Mouse (Mus musculus) midbrain, embryonic 11.5 days (tissue): ENCODE measurements around the gene Pou2f2. TPM values are rescaled to one million over a fixed set of nuclear protein-coding genes. Genes with fewer than 3 reads are reported as not detected.

Experiments used
- ATAC-seq: fragments of 200-750 bp; cut with Nextera tagmentation; 2 replicates; pipeline ENCODE4 v1.8.0; 2017; ENCODE audit warnings: moderate TSS enrichment, moderate library complexity; ENCODE audit not compliant: low FRiP score
- DNase-seq: peaks from one replicate; pipeline ENCODE4 v3.0.0; 2015; ENCODE audit warnings: low spot score; ENCODE audit errors: missing footprints
- H3K27ac ChIP-seq: fragments of 300-500 bp; sonication (generic); 2 replicates; pipeline ENCODE4 v1.5.1; 2014; ENCODE audit warnings: low read depth, low read length
- H3K27me3 ChIP-seq: fragments of 300-500 bp; sonication (generic); 2 replicates; pipeline ENCODE4 v1.6.1; 2014; ENCODE audit warnings: mild to moderate bottlenecking, low read length, moderate library complexity, mixed read lengths; ENCODE audit not compliant: control insufficient read depth, insufficient read depth
- H3K36me3 ChIP-seq: fragments of 300-500 bp; sonication (generic); 2 replicates; pipeline ENCODE4 v1.6.1; 2014; ENCODE audit warnings: mild to moderate bottlenecking, low read length, moderate library complexity, mixed read lengths; ENCODE audit not compliant: control insufficient read depth, insufficient read depth
- H3K4me1 ChIP-seq: fragments of 300-500 bp; sonication (generic); 2 replicates; pipeline ENCODE4 v1.6.1; 2014; ENCODE audit warnings: low read length; ENCODE audit not compliant: control insufficient read depth, insufficient read depth
- H3K4me2 ChIP-seq: fragments of 300-500 bp; sonication (generic); 2 replicates; pipeline ENCODE4 v1.6.1; 2014; ENCODE audit warnings: mild to moderate bottlenecking, moderate library complexity
- H3K4me3 ChIP-seq: fragments of 300-500 bp; sonication (generic); 2 replicates; pipeline ENCODE4 v1.5.1; 2014; ENCODE audit warnings: low read depth, low read length
- H3K9ac ChIP-seq: fragments of 300-500 bp; sonication (generic); 2 replicates; pipeline ENCODE4 v1.6.1; 2014; ENCODE audit warnings: low read length
- H3K9me3 ChIP-seq: fragments of 300-500 bp; sonication (generic); 2 replicates; pipeline ENCODE4 v1.6.1; 2016; ENCODE audit warnings: low read length; ENCODE audit not compliant: control insufficient read depth
- WGBS: fragments of 180-500 bp; shearing (Covaris S2); extraction: QIAGEN DNeasy Blood & Tissue Kit; methylation state at CpG from one replicate; pipeline ENCODE4 v1.1.7; 2014; 5-methylcytosine and 5-hydroxymethylcytosine counted together
- polyA plus RNA-seq: library from polyadenylated mRNA; unstranded; fragments of >200 nt; fragmentation: Nextera tagmentation; extraction: Ambion mirVana; gene quantifications from 2 replicates; pipeline ENCODE4 v1.2.1, GENCODE M21; 2014

The Pou2f2 gene
- polyA plus RNA-seq, 1 experiment from 2014 or later, result 26.6 TPM

GRCm38 (mm10) chr7:25133092-25134049 is 46.2 kb downstream of the Pou2f2 start:
- peak overlapping the region; percentile 57 for H3K9ac ChIP-seq
- no peaks in the 10 kb centered on the region; the same call in 1 of the 2 replicates for H3K9me3 ChIP-seq
- no peak overlapping the region; the same call in 1 of the 2 replicates for H3K27ac ChIP-seq
- H3K27me3 ChIP-seq, result peaks cover 30% of the 10 kb centered on the region
- peaks cover 11% of the 10 kb centered on the region for H3K4me1 ChIP-seq
- WGBS, result 8% methylated on average over 37 of the region's 38 CpGs
- no peaks in the 10 kb centered on the region for H3K36me3 ChIP-seq
- ATAC-seq (peak; percentile 81), DNase-seq (peak; percentile 99)
- H3K4me3 ChIP-seq, result peak overlapping the region; percentile 18; the same call in 1 of the 2 replicates
- H3K4me2 ChIP-seq, result peak overlapping the region; percentile 47

DNA sequence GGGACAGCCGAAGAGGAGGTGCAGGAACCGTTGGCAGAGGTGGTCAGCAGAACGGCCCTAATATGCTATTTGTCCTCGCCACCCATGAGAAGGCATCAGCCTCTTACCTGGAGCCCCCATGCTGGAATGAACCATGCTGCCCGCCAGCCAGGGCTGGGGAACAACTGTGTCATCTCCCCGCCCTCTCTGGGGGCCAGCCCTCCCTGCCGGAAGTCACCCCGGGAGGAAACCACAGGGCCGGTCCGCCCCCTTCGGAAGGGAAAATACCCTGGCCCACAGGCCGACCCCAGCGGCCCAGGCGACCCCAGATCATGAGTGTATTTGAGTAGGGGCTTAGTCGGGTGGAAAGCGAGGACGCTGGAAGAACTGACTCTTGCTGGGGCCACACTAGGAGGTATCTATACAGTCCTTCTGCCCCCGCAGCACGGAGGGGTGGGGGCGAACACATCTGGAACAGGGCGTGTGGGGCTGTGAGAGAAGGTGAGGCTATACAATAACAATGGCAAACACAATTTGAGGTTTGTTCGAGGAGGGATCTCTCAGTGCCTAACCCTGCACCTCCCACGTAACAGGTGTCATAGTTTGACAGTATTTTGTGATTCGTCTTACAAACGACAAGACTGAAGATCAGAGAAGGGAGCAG is 47.1 kb downstream of the Pou2f2 start:
- peaks cover 11% of the 10 kb centered on the region for H3K4me1 ChIP-seq
- no peaks in the 10 kb centered on the region; the same call in 1 of the 2 replicates for H3K9me3 ChIP-seq
- H3K9ac ChIP-seq, result no peak overlapping the region
- no peak overlapping the region for H3K4me2 ChIP-seq
- peak; percentile 83 for DNase-seq
- H3K27ac ChIP-seq, result no peak overlapping the region
- no peak overlapping the region for H3K4me3 ChIP-seq
- WGBS, result 7% methylated on average over 25 of the region's 25 CpGs
- H3K27me3 ChIP-seq, result peaks cover 30% of the 10 kb centered on the region
- no peaks in the 10 kb centered on the region for H3K36me3 ChIP-seq
- 0 out of 2 replicates have a peak, but pooled peaks have one; percentile 12 for ATAC-seq

- H3K4me1 ChIP-seq, result peaks cover 11% of the 10 kb centered on the region
- H3K9ac ChIP-seq, result no peak overlapping the region
- ATAC-seq (no peak), DNase-seq (peak; percentile 4)
- H3K27me3 ChIP-seq, result peaks cover 30% of the 10 kb centered on the region
- H3K36me3 ChIP-seq, result no peaks in the 10 kb centered on the region
- H3K27ac ChIP-seq, result no peak overlapping the region
- H3K4me3 ChIP-seq, result no peak overlapping the region
- H3K4me2 ChIP-seq, result no peak overlapping the region
- H3K9me3 ChIP-seq, result no peaks in the 10 kb centered on the region; the same call in 1 of the 2 replicates
- WGBS, result 90% methylated on average over 11 of the region's 11 CpGs
Observed at GRCm38 (mm10) chr7:25131247-25131646, 48.3 kb downstream of the Pou2f2 start.

GRCm38 (mm10) chr7:25130565-25130964 is 49.0 kb downstream of the Pou2f2 start:
- no peak overlapping the region for H3K27ac ChIP-seq
- peaks cover 11% of the 10 kb centered on the region for H3K4me1 ChIP-seq
- no peak overlapping the region for H3K4me2 ChIP-seq
- H3K9ac ChIP-seq, result no peak overlapping the region
- ATAC-seq (no peak), DNase-seq (peak; percentile 77)
- peaks cover 30% of the 10 kb centered on the region for H3K27me3 ChIP-seq
- no peaks in the 10 kb centered on the region; the same call in 1 of the 2 replicates for H3K9me3 ChIP-seq
- 81% methylated on average over 11 of the region's 11 CpGs for WGBS
- H3K4me3 ChIP-seq, result no peak overlapping the region
- H3K36me3 ChIP-seq, result no peaks in the 10 kb centered on the region

GRCm38 (mm10) chr7:25129390-25129979 is 50.0 kb downstream of the Pou2f2 start:
- no peak overlapping the region for H3K4me3 ChIP-seq
- H3K27me3 ChIP-seq, result peaks cover 28% of the 10 kb centered on the region
- WGBS, result 71% methylated on average over 13 of the region's 13 CpGs
- H3K9me3 ChIP-seq, result no peaks in the 10 kb centered on the region
- no peak overlapping the region for H3K4me2 ChIP-seq
- H3K36me3 ChIP-seq, result no peaks in the 10 kb centered on the region
- H3K4me1 ChIP-seq, result peaks cover 9% of the 10 kb centered on the region
- no peak overlapping the region for H3K9ac ChIP-seq
- peak; percentile 66 for DNase-seq
- ATAC-seq, result no peak
- no peak overlapping the region for H3K27ac ChIP-seq

DNA sequence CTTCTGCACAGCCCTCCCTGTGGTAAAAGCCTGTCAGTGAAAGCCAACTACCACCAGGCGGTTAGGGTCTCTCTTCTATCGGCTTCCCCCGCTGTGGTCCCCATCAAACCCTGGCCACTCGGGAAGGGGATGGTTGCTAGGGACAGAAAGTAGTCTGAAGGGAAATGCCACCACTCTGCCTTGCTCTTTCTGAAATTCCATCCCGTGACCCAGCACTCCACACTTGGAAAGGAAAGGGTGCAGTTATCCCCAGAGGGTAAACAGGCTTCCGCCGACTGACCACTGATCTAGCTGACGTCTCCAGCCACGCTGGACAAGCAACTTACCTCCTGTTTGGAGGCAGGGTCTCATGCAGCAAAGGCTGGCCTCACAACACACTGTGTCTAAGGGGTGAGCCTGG is 51.6 kb downstream of the Pou2f2 start:
- H3K36me3 ChIP-seq, result no peaks in the 10 kb centered on the region
- ATAC-seq (no peak), DNase-seq (peak; percentile 28)
- WGBS, result 69% methylated on average over 9 of the region's 9 CpGs
- H3K27me3 ChIP-seq, result peaks cover 15% of the 10 kb centered on the region
- H3K9ac ChIP-seq, result no peak overlapping the region
- no peak overlapping the region for H3K4me3 ChIP-seq
- no peak overlapping the region for H3K27ac ChIP-seq
- no peaks in the 10 kb centered on the region for H3K9me3 ChIP-seq
- H3K4me1 ChIP-seq, result no peaks in the 10 kb centered on the region
- no peak overlapping the region for H3K4me2 ChIP-seq

GRCm38 (mm10) chr7:25125716-25126281 is 53.7 kb downstream of the Pou2f2 start:
- ATAC-seq, result no peak
- DNase-seq, result peak; percentile 61
- H3K27ac ChIP-seq, result no peak overlapping the region
- 80% methylated on average over 10 of the region's 10 CpGs for WGBS
- no peaks in the 10 kb centered on the region for H3K4me1 ChIP-seq
- H3K4me2 ChIP-seq, result no peak overlapping the region
- H3K36me3 ChIP-seq, result no peaks in the 10 kb centered on the region
- H3K4me3 ChIP-seq, result no peak overlapping the region
- H3K27me3 ChIP-seq, result no peaks in the 10 kb centered on the region
- no peak overlapping the region for H3K9ac ChIP-seq
- H3K9me3 ChIP-seq, result no peaks in the 10 kb centered on the region

GRCm38 (mm10) chr7:25121240-25121786 is 58.2 kb downstream of the Pou2f2 start:
- no peak for ATAC-seq
- no peak for DNase-seq
- 71% methylated on average over 12 of the region's 13 CpGs for WGBS
- Histone ChIP-seq H3K27ac (no peak overlapping the region), H3K36me3 (no peaks in the 10 kb centered on the region), H3K9ac (no peak overlapping the region), H3K4me3 (no peak overlapping the region), H3K9me3 (no peaks in the 10 kb centered on the region), H3K4me1 (no peaks in the 10 kb centered on the region), H3K27me3 (no peaks in the 10 kb centered on the region), H3K4me2 (no peak overlapping the region)
